Mouse (Mus musculus): ENCODE results near the gene Hephl1. TPM values are rescaled to one million over a fixed set of nuclear protein-coding genes. Genes with fewer than 3 reads are reported as not detected.

Hephl1 gene
- polyA plus RNA-seq, 1 experiment from 2014 or later, result not detected

DNA sequence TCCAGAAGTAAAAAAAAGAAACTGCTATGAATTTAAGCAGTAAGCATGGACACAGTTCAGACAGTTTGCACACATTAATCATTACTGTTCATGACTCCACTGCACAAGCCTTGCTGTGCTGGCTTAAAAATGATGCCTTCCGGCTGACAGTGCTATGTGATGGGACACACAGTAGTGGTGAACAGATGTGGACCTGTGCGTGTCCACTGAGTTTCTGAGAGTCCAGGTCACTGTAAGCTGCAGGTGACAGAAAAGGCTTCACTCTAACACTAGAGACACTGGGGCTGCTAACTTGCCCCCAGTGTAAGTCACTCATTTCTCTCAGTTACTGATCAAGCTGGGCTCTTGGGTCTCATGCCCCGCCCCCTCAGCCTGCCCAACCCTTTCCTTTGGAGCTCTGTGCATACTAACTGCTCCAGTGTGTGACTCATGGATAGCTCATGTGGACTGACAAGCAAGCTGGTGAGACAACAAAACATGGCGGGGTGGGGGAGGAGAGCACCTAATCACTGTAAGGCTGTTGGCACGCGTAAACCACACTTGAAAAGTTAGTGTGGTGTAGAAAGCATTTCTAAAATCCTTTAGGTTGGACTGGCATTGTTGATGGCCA is 43.1 kb downstream of the Hephl1 start:
- TF ChIP-seq CTCF (IDR thresholded peaks at IDR 0.05) (no peak), EP300 (IDR thresholded peaks at IDR 0.05) (no peak)
- DNase-seq (ENCODE audit: low spot score) (peak; percentile 35), ATAC-seq (peak; percentile 62; the same call in 1 of the 2 replicates)
- no peak overlapping the region for H3K9ac ChIP-seq (replicated peaks; ENCODE audit: low read depth)
- H3K27ac ChIP-seq (ENCODE audit: low read length), result no peak overlapping the region
- H3K27me3 ChIP-seq (replicated peaks; ENCODE audit: insufficient read depth, low read length), result no peaks in the 10 kb centered on the region
- no peaks in the 10 kb centered on the region for H3K9me3 ChIP-seq (ENCODE audit: low read length)
- H3K4me2 ChIP-seq (replicated peaks; ENCODE audit: low read depth, low read length), result no peak overlapping the region
- WGBS, result 52% methylated on average over 6 of the region's 6 CpGs
- H3K36me3 ChIP-seq (ENCODE audit: insufficient read depth, low read length), result no peaks in the 10 kb centered on the region
- H3K4me1 ChIP-seq (ENCODE audit: insufficient read depth, low read depth, low read length), result no peaks in the 10 kb centered on the region
- no peak overlapping the region for H3K4me3 ChIP-seq (ENCODE audit: low read depth, low read length)

DNA sequence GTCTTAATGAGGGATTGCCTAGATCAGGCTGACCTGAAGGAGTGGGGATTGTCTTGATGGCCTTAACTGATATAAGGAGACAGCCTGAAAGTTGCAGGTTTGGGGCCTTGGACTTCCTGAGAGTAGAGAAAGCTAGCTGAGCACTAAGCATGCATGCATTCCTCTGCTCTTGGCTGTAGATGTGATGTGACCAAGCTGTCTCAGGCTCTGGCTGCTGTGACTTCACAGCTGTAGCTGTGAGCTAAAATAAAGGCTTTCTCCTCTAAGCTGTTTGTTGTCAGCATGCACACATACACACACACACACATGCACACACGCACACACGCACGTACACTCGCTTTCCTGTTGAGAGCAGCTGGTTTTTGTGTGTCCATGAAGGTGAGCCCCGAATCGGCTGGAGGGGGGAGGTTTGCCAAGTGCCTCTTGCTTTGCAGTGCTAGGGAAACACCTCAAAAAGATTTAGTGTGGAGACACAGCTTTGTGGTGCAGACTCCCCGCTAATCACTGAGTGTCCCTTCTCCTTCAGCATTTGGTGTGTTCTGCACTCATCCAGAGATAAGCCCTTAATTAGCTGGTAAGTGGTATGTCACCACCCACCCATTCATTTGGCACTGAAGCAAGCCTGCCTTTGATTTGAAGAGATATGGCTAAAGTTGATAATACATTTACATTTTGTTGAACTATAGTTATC is 43.8 kb downstream of the Hephl1 start:
- no peaks in the 10 kb centered on the region for H3K9me3 ChIP-seq (ENCODE audit: low read length)
- WGBS, result 52% methylated on average over 7 of the region's 7 CpGs
- ATAC-seq (no peak), DNase-seq (ENCODE audit: low spot score) (no peak)
- H3K9ac ChIP-seq (replicated peaks; ENCODE audit: low read depth), result no peak overlapping the region
- H3K4me1 ChIP-seq (ENCODE audit: insufficient read depth, low read depth, low read length), result no peaks in the 10 kb centered on the region
- no peaks in the 10 kb centered on the region for H3K36me3 ChIP-seq (ENCODE audit: insufficient read depth, low read length)
- H3K4me3 ChIP-seq (ENCODE audit: low read depth, low read length), result no peak overlapping the region
- TF ChIP-seq CTCF (IDR thresholded peaks at IDR 0.05) (no peak), EP300 (IDR thresholded peaks at IDR 0.05) (no peak)
- H3K27ac ChIP-seq (ENCODE audit: low read length), result no peak overlapping the region
- H3K27me3 ChIP-seq (replicated peaks; ENCODE audit: insufficient read depth, low read length), result no peaks in the 10 kb centered on the region
- no peak overlapping the region for H3K4me2 ChIP-seq (replicated peaks; ENCODE audit: low read depth, low read length)

DNA sequence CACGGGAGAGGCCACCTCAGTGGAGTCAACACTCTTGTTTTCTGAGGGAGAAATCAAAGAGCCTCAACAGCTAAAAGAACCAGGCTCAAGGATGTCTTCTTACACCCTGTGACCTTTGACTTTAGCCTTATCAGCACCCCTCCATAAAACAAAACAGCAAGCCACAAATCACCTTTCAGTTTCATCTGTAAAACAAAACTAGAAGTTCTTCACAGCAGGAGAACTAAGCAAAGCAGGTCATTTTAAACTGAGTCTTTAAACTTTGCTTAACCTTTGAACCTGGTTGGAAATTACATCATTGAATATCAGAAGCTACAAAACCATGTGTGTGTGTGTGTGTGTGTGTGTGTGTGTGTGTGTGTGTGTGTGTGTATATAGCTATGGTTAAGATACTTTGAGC is 47.7 kb downstream of the Hephl1 start:
- Histone ChIP-seq H3K9ac (replicated peaks; ENCODE audit: low read depth) (no peak overlapping the region), H3K4me1 (ENCODE audit: insufficient read depth, low read depth, low read length) (no peaks in the 10 kb centered on the region), H3K9me3 (ENCODE audit: low read length) (no peaks in the 10 kb centered on the region), H3K4me2 (replicated peaks; ENCODE audit: low read depth, low read length) (no peak overlapping the region), H3K27me3 (replicated peaks; ENCODE audit: insufficient read depth, low read length) (no peaks in the 10 kb centered on the region), H3K36me3 (ENCODE audit: insufficient read depth, low read length) (no peaks in the 10 kb centered on the region), H3K27ac (ENCODE audit: low read length) (no peak overlapping the region), H3K4me3 (ENCODE audit: low read depth, low read length) (no peak overlapping the region)
- no peak for DNase-seq (ENCODE audit: low spot score)
- ATAC-seq, result no peak
- 11% methylated on average over 1 of the region's 1 CpGs for WGBS
- TF ChIP-seq CTCF (IDR thresholded peaks at IDR 0.05), result no peak
- no peak for TF ChIP-seq EP300 (IDR thresholded peaks at IDR 0.05)

DNA sequence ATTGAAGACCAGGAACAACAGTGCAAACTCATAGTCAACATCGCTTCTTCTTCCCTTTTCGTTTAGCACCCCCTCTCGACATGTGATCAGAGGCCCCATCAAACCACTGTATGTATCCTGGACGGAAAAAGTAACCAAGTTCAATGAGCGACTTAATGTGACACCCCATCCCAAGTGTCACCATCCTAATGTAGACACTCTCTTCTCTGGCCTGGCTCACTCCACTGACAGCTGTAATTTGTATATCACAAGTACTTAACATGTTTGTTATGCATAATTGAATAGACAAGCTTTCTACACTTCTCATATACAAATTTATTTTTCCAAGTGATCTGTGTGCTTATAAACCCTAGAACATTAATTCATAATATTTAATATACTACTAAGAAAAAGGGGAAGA is 51.1 kb downstream of the Hephl1 start:
- Histone ChIP-seq H3K4me3 (ENCODE audit: low read depth, low read length) (no peak overlapping the region), H3K4me1 (ENCODE audit: insufficient read depth, low read depth, low read length) (no peaks in the 10 kb centered on the region), H3K9ac (replicated peaks; ENCODE audit: low read depth) (no peak overlapping the region), H3K27ac (ENCODE audit: low read length) (no peak overlapping the region), H3K27me3 (replicated peaks; ENCODE audit: insufficient read depth, low read length) (no peaks in the 10 kb centered on the region), H3K36me3 (ENCODE audit: insufficient read depth, low read length) (no peaks in the 10 kb centered on the region), H3K4me2 (replicated peaks; ENCODE audit: low read depth, low read length) (no peak overlapping the region), H3K9me3 (ENCODE audit: low read length) (no peaks in the 10 kb centered on the region)
- WGBS, result 56% methylated on average over 5 of the region's 5 CpGs
- ATAC-seq (0 out of 2 replicates have a peak, but pooled peaks have one; percentile 21), DNase-seq (ENCODE audit: low spot score) (peak; percentile 22)
- TF ChIP-seq EP300 (IDR thresholded peaks at IDR 0.05) (no peak), CTCF (IDR thresholded peaks at IDR 0.05) (no peak)

DNA sequence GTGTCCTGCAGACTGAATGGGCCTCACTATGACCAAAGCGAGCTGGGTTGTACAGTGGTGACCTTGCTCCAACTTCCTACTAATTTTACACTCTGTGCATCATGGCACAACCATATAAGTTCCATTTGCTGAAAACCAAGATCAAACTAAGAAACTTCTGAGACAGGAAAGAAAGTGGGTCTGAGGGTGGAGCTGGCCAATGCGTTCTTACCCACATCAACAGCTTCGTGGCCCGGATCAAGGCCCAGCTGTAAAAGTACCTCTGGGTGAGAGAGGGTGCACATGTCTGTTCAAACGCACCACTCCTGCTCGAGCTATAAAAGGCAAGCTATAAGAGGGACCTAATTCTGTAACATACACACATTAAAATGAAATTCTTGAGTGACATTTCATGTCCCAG is 51.9 kb downstream of the Hephl1 start:
- 86% methylated on average over 6 of the region's 6 CpGs for WGBS
- Histone ChIP-seq H3K9me3 (ENCODE audit: low read length) (no peaks in the 10 kb centered on the region), H3K9ac (replicated peaks; ENCODE audit: low read depth) (no peak overlapping the region), H3K27ac (ENCODE audit: low read length) (no peak overlapping the region), H3K4me3 (ENCODE audit: low read depth, low read length) (no peak overlapping the region), H3K36me3 (ENCODE audit: insufficient read depth, low read length) (no peaks in the 10 kb centered on the region), H3K4me1 (ENCODE audit: insufficient read depth, low read depth, low read length) (no peaks in the 10 kb centered on the region), H3K27me3 (replicated peaks; ENCODE audit: insufficient read depth, low read length) (no peaks in the 10 kb centered on the region), H3K4me2 (replicated peaks; ENCODE audit: low read depth, low read length) (no peak overlapping the region)
- DNase-seq (ENCODE audit: low spot score) (no peak), ATAC-seq (no peak)
- TF ChIP-seq EP300 (IDR thresholded peaks at IDR 0.05), result no peak
- no peak for TF ChIP-seq CTCF (IDR thresholded peaks at IDR 0.05)

DNA sequence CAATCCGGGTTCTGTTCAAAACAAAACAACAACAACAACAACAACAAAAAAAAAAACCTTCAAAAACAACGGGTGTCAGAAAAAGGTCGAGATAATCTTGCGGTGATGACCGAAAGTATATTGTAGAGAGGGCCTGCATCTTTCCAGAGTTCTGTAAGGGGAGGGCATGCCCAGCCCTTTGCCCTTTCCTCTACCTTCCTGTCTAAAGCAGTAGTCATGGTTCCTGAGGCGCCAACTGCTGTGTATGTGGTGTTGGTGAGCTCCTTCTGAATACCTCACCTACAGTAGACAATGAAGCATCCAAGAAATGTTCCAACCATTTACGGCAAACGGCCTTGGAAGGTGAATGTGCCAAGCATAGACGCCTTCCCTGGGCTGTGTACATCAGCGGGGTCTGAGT is 66.2 kb downstream of the Hephl1 start:
- H3K27ac ChIP-seq (ENCODE audit: low read length), result peak overlapping the region; percentile 82
- H3K4me2 ChIP-seq (replicated peaks; ENCODE audit: low read depth, low read length), result peak overlapping the region; percentile 94
- H3K36me3 ChIP-seq (ENCODE audit: insufficient read depth, low read length), result no peaks in the 10 kb centered on the region
- 36% methylated on average over 10 of the region's 10 CpGs for WGBS
- peak overlapping the region; percentile 75 for H3K4me3 ChIP-seq (ENCODE audit: low read depth, low read length)
- H3K4me1 ChIP-seq (ENCODE audit: insufficient read depth, low read depth, low read length), result peaks cover 8% of the 10 kb centered on the region; the same call in 1 of the 2 replicates
- ATAC-seq (no peak), DNase-seq (ENCODE audit: low spot score) (no peak)
- no peak for TF ChIP-seq CTCF (IDR thresholded peaks at IDR 0.05)
- TF ChIP-seq EP300 (IDR thresholded peaks at IDR 0.05), result no peak
- no peaks in the 10 kb centered on the region for H3K9me3 ChIP-seq (ENCODE audit: low read length)
- no peaks in the 10 kb centered on the region for H3K27me3 ChIP-seq (replicated peaks; ENCODE audit: insufficient read depth, low read length)
- H3K9ac ChIP-seq (replicated peaks; ENCODE audit: low read depth), result peak overlapping the region; percentile 68; the same call in 1 of the 2 replicates

Measured in lung, postnatal 0 days (tissue).